Mouse (Mus musculus): ENCODE results near the gene Crb1.

Gene Crb1

DNA sequence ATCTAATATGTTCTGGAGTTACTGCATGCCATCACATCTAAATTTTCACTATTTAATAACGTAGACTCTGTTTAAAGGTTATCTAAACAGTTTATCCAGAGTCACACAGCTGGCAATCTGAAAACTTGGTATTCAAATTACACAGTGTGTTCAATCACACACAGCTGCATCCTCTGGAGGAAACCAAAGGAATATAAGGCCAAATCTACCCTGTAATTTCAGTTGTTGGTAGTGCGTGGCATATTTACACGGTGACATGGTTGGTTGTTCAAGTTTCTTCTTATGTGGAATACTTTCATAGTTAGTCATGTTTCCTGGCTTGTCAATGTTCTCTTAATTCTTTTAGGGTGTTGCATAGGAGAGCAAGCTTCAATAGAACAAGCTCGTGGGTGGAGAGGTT lies 166.4 kb downstream of the Crb1 start:
- no peak for DNase-seq

DNA sequence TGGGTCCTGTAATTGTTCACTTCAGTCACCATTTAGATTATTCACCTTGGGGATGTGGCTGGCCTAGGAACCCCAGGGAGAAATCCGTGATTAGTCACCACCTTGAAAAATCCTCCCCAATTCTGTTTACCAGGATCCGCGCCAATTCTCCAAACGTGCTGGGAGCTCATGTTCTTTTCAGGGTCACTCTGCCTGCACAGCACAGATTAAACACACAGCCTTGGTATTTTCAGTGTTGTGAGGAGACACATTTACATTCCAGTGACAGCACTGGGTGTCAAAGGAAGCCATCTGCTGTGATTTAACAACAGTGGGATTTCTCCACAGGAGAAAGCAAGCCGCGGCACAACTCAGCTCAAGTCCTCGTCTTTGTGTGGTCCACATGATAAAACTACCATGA lies 167.1 kb downstream of the Crb1 start:
- DNase-seq, result no peak

DNA sequence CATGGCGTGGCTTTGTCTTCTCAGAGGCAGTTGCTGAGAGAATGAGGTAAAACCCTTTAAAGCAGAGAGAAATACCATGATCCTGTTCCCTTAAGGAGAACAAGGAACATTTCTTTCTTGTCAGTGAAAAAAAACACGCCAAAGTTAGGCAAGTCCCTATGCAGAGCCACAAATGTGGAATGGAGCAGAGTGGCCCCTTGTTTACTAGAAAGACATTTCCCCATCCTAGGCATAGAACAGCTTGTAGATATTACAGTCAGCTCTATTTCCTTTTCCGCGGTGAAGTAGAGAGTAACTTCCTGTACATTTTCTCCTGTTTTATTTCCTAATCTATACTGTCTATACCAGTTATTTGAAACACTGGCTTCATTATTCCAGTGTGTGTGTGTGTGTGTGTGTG lies 170.6 kb downstream of the Crb1 start:
- DNase-seq, result no peak

DNA sequence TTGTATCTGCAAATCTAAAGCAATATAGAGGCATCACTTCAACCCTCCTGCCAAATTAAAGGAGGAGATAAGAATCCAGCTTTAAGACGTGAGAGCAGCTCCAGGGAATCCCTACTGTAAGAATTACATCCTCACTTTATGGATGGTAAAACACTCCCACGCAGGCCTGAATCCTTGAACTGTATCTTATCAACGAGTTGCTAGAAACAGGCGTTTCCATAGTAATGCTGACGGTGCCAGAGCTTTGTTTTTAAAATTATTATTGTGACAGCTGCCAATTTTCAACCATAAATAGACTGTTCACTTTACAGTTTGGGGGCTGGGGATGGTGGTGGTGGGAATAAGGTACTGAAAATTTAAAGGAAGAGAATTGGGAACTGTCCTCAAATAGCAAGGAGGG lies 173.9 kb downstream of the Crb1 start:
- no peak for DNase-seq

DNA sequence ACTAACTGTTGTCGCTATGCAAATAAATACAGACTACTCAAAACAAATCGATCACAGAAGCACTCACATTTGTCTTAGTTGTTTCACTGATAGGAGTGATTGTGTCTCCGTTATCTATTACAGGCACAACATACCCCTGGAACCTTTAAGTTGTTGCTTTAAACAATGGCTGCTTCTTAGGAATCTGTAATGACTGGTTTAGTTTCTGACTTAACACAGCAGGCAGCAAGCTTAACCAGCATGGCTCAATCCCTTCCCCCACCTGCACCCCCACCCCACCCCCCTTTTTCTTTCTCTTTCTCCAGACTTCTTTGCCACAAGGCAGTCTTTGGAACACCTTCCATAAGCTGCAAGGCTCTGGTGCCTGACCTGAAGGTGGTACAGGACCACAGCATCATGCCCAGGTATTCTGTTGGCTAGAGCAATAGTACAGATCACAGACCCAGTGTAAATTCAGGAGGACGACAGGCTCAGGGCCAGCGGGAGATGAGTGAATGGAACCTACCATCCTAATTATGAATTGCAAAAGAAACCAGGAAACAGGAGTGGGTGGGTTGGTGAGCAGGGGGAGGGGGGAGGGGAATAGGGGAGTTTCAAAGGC lies 182.4 kb downstream of the Crb1 start:
- no peak for DNase-seq

DNA sequence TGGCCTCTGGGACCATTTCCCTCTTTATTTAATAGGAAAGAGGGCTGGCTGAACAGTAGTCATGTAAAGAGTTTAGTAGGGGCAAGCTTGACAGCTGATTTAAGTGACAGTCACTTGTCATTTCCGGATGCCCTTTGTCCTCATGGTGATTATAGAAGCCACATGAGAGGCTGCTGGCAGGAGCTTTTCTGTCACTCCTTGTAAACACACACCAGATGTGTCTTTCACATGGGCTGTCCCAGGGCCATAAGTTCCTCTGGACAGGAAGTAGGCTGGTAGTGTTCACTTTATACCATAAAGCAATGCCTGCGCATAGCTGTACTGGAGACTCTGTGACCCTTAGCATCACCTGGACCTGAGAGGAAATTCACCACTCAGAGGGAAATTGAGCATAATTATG lies 182.9 kb downstream of the Crb1 start:
- DNase-seq, result no peak

DNA sequence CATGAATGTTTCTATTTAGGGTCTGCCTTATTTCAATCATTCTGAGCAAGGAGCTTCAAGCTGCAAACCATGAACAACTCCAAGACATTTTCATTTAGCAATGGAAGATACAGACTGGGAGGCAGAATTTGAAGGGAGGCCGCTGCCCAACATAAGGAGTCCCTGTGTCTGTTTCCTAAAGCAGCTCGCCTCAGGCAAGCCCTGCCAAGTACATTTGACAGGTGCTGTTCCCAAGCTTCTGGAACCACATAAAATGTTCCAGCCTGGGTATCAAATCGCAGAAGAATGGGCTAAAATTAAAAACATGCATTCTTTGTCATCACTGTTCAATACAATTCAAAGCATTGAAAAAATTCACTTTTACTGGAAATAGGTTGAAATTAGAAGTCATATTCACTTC lies 184.3 kb downstream of the Crb1 start:
- DNase-seq, result no peak

DNA sequence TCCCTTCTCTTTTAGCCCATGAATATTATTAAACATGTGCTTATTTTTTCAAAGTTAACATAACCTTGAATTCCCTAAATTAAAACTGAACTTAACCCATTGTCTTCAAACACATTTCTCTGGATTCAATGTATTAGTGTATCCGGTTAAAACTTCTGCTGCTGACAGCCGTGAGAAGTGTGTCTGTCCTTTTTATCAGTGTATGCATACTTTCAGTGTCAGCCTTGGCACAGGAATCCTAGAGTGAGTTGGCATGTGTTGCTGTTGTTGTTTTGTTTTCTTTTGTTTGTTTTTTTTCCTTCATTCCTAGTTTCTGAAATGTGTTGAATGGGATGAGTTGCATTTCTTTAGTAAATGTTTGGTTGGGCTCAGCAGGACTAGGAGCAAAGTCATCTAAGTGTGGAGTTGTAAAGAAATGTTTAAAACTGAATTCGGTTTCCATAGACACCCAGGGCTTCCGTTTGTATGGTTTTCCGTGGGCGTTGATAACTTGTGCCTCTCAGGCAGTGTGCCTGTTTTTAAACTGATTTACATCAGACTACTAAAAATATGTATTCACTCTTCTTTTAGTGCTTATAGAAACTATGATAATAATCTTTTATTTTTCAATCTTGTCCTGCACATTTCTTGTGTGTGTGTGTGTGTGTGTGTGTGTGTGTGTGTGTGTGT lies 196.3 kb downstream of the Crb1 start:
- no peak for DNase-seq

DNA sequence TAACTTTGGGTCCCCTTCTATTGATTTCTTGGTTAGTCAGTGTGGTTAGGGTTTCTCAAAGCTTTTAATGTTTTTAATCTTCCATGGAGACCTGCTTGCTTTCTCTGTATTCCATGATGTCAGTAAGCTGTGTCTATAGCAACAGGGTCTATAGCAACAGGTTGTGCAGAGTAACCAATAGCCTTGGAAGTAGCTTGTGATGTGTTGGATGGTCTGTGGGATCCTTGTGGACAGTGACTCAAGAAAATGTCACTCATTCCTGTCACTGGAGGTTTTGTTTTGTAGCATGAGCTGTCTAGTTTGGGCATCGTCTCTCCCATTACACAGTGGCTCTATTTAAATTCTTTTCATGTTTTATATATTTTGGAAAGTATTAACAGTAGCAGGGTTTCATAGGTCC lies 197.2 kb downstream of the Crb1 start:
- no peak for DNase-seq

DNA sequence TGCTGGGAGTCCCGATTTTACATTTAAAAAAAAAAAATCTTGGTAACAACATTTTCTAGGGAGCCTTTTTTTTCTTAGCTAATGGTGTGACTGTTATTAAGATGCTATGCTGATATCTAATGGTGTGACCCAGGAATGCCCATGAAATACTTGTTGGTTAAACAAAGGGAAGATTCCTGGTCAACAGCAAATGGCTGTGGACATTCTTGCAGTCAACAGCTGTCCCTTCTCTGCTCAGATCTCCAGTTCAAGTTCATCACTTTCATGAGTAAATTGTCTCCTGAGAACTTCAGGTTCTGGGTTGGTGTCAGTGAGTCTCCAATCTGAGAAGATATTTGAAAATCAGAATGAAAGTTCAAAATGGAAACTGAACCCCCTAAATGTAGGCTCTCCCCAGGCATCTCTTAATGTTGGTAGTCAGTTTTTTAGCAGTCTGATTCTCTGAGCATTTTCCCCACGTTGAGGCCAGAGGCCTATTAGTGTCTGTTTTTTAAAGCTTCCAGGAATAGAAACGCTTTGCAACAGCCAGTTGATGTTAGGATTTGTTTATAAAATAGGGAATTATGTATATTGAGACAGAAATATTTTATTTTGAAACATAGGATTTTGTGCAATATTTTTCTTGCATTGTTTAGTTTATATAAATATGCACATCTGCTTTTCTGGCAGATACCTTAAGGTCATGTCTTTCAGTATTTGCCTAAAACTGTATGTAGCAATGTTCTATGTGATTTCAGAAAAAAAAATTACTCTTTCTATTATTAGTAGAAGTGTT lies 202.7 kb downstream of the Crb1 start:
- no peak for DNase-seq

DNA sequence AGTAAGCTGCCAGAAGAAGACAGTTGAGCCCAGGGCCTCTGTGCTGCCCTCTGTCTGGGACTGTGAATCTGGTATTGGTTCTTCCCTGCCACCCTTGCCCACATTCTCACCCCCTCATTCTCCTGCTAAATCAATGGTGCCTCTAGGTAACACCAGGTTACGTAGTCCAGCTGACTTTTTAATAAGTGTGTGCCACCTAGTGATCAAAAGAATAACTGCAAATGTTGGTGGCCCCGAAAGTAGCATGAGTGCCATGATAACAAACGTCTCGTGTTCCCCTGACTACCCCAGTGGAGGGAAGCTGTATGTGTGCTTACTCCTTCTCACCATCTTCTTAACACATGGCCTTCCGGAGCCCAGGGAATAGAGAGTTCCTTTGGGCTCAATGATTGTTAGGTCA lies 214.1 kb downstream of the Crb1 start:
- DNase-seq, result peak; percentile 15

DNA sequence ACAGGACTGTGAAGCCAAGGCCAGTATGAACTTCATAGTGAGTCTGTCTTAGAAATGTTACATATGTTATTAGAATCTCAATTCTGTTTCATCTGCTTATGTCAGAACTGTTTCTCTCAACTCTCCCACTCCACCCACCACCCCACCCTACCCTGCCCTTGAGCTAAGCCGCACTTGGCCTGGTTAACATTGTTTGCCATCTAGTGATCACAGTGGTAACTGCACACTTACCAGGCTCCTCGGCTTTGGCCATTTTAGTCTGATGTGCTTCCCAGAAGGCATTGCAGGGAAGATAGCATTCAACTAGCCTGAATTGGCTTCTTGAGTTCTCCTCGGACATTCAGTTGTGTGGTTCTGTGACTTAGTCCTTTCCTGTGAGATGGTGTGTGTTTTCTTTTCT lies 215.3 kb downstream of the Crb1 start:
- DNase-seq, result no peak

DNA sequence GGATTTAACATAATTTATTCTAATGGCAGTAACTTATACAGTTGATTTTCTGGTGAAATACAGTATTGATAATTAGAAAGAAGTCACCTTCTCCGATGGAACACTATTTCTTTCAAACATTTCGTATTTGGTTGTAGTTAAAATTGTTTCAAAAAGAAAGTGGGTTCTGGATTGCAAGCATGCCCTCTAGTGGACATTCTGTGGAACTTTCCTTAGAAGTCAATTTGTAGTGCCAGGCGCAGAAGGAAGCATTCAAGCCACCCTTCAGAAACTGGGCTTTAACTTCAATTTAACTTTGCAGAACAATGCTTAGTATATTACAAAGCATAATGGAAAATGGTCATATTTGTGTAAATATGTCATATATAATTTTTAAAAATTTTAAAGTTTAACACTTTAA lies 220.5 kb downstream of the Crb1 start:
- DNase-seq, result peak; percentile 14

DNA sequence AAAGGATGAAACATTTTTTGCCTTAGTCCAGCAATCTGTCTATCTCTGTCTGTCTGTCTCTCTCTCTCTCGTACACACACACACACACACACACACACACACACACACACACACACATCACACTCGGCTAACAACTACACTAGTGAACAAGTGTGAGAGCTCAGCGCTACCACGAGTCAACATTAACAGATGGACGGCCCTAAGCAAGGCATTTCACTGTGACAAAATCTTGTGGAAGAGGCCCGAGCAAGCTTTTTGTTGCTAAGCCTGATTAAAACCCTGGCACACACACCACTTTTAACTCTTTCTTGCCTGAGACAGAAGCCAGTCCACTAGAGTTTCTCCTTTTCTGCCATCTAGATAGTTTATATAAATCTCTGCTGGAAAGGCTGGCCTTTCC lies 223.4 kb downstream of the Crb1 start:
- DNase-seq, result no peak

DNA sequence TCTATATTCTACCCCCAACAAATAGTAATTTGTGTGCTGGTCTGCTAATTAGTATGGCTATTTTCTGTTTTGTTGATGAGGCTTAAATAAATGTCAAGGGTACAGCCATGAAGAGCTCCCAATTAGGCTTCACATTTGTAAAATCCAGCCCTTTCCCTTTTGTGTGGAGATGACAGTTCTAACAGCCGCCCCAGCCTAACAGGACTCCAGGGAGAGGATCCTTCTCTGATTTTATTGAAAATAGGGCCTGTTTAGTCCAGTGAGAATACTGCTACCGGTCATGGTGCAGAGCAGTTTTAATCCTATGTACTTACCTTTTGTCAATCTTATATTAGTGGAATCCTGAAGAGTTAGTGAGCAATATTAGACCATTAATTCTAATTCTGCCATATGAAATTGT lies 223.9 kb downstream of the Crb1 start:
- DNase-seq, result no peak
